Mouse (Mus musculus) bone marrow macrophage, adult 2 months (primary cell): ENCODE measurements at regions not wholly inside any gene's neighbourhood (a gene's known extent, or its start where the extent isn't known, plus 50 kb on each side); places are given as distances from the start of the nearest gene placed in this dataset.

ENCODE experiments used
- CTCF ChIP-seq: IDR thresholded peaks from 2 replicates; pipeline ENCODE4 v1.5.1; 2012; ENCODE audit warnings: low read depth, mild to moderate bottlenecking, low read length, moderate library complexity
- POLR2A ChIP-seq: IDR thresholded peaks from 2 replicates; pipeline ENCODE4 v1.6.1; 2012; ENCODE audit warnings: mild to moderate bottlenecking, low read depth, low read length, borderline replicate concordance

DNA sequence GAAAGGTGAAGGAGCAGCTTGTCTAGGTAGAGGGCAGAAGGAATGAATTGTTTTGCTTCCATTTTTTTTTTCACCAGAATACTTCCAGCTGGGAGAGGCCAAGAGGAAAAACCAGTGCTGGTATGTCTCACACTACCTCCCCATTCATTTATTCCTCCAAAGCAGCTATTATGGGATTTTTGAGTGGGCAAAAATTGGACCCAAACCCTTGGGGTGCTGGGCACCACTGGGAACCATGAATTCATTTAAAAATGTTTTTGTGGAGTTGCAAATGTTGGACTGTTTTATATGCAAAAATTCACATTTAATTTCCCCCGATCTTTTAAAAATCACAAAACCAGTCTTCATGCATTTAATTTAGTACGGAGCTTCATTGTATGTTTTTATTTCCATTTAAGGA, 287.1 kb upstream of the Mki67 start:
- TF ChIP-seq CTCF, result no peak
- no peak for TF ChIP-seq POLR2A
